11 mouse cellular contexts compared by ENCODE assay signal in genomic region chr1:64338575-64338961, GRCm38 (mm10).
DNase-seq lines count a peak whose midpoint lies in the region; ATAC-seq and TF ChIP-seq lines count a peak whose summit lies in the region.
"Had no signal": no experiment of that assay in that cellular context is flagged by ENCODE, and none has a peak within 500 bp of the region (broad histone marks: within the 10 kb centered on the region; RNA-seq: fewer than 3 reads in every experiment).

No protein-coding gene starts in this region.

- no peaks in the 10 kb centered on the region for H3K36me3 ChIP-seq in E14TG2a.4 (ENCODE audit: insufficient read depth, low read length)
- no peaks in the 10 kb centered on the region for H3K36me3 ChIP-seq in forebrain, embryonic 10.5 days (replicated peaks)

- DNase-seq in 3T3-L1 (ENCODE audit: low read depth, low spot score), result peak; percentile 70
- DNase-seq in forebrain, embryonic 10.5 days (ENCODE audit: extremely low spot score, low spot score), result no peak
- no peak for DNase-seq in ovary, postnatal 14 days (ENCODE audit: low spot score)
- DNase-seq in right cerebral cortex, adult 2 months (ENCODE audit: low spot score in 2 of 2), result no peak
- DNase-seq in ovary, postnatal 10 days (ENCODE audit: low spot score), result no peak
- no peak for DNase-seq in left cerebral cortex, adult 18-20 months (ENCODE audit: low spot score in 2 of 2)
- DNase-seq: adrenal gland, postnatal 14 days; spleen, adult 18-20 months had no signal

- ATAC-seq in megakaryocyte, adult 5-6 weeks (ENCODE audit: poor library complexity, severe bottlenecking), result peak; percentile 87

- WGBS in forebrain, embryonic 10.5 days, result 35% methylated on average over 9 of the region's 9 CpGs

- no peaks in the 10 kb centered on the region for H3K27me3 ChIP-seq in E14TG2a.4 (ENCODE audit: insufficient read depth, low read length)
- H3K27me3 ChIP-seq in forebrain, embryonic 10.5 days (ENCODE audit: poor library complexity, severe bottlenecking), result no peaks in the 10 kb centered on the region

- no peaks in the 10 kb centered on the region for H3K9me3 ChIP-seq in E14TG2a.4 (ENCODE audit: low read length)
- H3K9me3 ChIP-seq in forebrain, embryonic 10.5 days, result no peaks in the 10 kb centered on the region

- H3K27ac ChIP-seq in forebrain, embryonic 10.5 days, result no peak overlapping the region
- H3K27ac ChIP-seq: liver, embryonic 14.5 days had no signal

- peak overlapping the region; percentile 24; the same call in 1 of the 2 replicates for H3K4me3 ChIP-seq in E14TG2a.4 (replicated peaks; ENCODE audit: low read length)
- H3K4me3 ChIP-seq in forebrain, embryonic 10.5 days, result peak overlapping the region; percentile 10; the same call in 1 of the 2 replicates

- TF ChIP-seq CTCF in E14TG2a.4 (conservative IDR thresholded peaks at IDR 0.05; ENCODE audit: low read length), result no peak

- peaks cover 16% of the 10 kb centered on the region for H3K4me1 ChIP-seq in E14TG2a.4 (replicated peaks; ENCODE audit: low read depth, low read length)
- peaks cover 34% of the 10 kb centered on the region for H3K4me1 ChIP-seq in forebrain, embryonic 10.5 days
